Mouse (Mus musculus) fat pad, adult 2 months (tissue): ENCODE results near the gene Zbtb22.
A peak's percentile ranks its signal among the peaks of the same experiment; 100 is the strongest.
"Not testable (repeated sequence)": the region's sequence is repeated elsewhere in the genome, so short reads cannot be mapped to it uniquely, and the experiment has no call there.

Experiments used
- DNase-seq: peaks from one replicate; pipeline ENCODE4 v3.0.0-alpha.2; 2011; ENCODE audit warnings: low read depth, low spot score; ENCODE audit errors: extremely low read depth

The Zbtb22 gene

DNA sequence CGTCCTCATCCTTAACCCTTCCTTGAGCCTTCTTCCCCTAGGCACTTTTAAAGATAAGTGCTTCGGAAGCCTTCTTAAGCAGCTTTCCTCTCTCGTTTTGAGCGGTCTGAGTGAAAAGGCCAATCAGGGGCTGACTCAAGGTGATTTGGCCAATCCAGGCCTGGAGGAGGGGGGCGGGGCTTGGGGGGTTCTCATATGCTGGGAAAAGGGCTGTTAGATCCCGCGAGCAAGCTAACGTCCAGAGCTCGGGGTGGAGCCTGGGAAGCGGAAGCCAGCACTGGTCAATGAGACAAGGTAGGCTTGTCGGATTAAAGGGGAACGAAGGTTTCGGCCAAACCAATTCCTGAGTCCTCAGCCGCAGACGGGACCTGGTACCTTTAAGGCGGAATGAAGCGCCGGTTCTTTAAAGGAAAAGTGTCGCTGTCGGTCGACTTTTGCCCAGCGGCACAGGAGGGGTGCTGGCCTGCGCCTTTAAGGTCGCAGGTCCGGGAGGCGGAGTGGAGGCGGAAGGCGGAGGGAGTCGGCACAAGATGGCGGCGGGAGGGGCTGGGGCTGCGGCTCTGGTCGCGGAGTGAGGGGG, at the start of gene Zbtb22, which contains the start of gene Tapbp:
Gene Zbtb22, plus strand, starts transcription at position 234 of the 580 bp plus-strand sequence.
Gene Tapbp, plus strand, starts transcription at position 229 of the 580 bp plus-strand sequence.
- DNase-seq = peak; percentile 89

DNA sequence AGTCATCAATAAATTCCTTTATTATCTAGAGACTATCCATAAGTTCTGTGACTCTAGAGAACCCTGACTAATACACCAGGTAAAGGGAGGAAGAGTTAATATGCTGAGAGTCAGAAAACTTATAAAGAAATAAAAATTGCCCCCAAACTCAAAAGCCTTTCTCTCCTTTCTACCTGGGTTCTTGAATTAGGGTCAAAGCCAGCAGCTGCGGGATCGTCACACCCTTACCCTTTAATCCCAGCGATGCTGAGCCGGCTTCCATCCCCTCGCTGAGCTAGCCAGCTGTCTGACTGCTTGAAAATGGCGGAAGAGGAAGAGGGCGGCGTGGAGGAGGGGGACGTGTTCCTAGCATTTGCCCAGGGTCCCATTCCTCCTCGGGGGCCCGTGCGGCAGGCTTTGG, 42.2 kb upstream of the Zbtb22 start, which contains the start of gene Gm7029:
Gene Gm7029, plus strand, starts transcription at position 301 of the 400 bp plus-strand sequence.
- not testable (repeated sequence) for DNase-seq

DNA sequence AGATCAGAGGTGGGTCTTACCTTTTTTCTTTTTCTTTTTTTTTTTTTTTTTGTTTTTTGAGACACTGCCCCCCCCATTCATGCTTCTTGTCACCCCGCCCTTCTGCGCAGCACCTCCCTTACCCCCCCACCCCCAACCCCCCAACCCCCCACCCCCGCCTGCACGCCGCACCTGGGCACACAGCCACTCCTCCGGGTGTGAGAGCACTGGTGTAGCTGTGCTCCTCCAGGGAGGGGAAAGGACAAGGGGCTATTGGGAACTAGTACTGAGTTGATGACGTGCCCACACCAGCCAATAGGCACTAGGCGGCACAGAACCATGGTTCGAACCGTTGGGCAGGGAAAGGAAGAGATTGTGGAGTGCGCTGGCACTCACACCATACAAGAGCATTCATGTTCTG, 41.3 kb upstream of the Zbtb22 start:
- DNase-seq = no peak

GRCm38 (mm10) chr17:33875797-33876196, 39.9 kb upstream of the Zbtb22 start:
- DNase-seq = not testable (repeated sequence)

GRCm38 (mm10) chr17:33884320-33884719, 31.4 kb upstream of the Zbtb22 start:
- not testable (repeated sequence) for DNase-seq

DNA sequence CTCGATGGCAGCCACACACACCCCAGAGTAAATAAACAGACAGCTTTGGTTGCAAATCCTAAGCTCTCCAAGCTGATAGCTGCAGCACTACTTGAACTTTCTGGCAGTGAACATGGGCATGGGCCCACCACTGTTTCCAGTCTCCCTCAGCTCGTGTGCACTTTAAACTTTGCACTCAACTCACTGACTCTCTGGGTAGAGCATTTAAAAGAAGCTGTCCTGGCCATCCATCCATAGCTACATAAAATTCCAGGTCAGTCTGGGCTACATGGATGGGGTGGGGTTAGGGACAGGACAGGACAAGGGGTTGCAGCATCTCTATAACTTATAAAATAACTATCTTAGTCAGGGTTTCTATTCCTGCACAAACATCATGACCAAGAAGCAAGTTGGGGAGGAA, 27.9 kb upstream of the Zbtb22 start:
- DNase-seq = not testable (repeated sequence)

DNA sequence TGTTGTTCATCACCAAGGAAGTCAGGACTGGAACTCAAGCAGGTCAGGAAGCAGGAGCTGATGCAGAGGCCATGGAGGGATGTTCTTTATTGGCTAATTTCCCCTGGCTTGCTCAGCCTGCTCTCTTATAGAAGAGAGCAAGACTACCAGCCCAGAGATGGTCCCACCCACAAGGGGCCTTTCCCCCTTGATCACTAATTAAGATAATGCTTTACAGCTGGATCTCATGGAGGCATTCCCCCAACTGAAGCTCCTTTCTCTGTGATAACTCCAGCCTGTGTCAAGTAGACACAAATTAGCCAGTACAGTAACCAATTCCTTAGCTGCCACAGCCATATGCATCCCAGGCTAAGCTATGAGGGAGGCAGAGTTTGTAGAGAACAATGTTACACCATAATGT, 27.5 kb upstream of the Zbtb22 start:
- DNase-seq = not testable (repeated sequence)

DNA sequence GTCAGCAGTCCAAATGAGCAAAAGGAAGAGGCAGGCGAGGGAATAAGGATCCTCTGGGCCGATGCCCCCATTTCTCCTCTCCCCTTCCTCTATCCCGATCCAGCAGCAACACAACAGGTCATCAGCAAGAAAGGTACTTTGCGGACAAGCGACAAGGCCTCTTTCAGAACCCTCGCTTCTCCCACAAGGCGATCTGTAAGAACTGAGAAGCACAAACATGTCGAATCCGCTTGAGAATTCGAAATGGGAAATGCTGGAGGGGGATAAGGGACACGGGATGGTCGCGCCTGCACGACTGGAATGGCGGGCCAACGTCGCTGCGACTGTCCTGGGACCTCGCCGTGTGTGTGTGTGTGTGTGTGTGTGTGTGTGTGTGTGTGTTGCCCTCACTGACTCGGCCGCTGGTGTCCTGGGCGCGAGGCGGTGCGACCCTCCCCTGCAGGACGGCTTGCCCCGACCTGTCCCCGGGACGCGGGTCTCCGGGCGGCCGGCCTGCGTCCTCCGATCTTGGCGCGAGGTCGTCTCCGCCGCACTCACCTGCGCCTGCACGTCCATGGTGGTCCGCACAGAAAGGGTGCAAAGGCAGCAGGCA, 25.7 kb upstream of the Zbtb22 start:
- not testable (repeated sequence) for DNase-seq

DNA sequence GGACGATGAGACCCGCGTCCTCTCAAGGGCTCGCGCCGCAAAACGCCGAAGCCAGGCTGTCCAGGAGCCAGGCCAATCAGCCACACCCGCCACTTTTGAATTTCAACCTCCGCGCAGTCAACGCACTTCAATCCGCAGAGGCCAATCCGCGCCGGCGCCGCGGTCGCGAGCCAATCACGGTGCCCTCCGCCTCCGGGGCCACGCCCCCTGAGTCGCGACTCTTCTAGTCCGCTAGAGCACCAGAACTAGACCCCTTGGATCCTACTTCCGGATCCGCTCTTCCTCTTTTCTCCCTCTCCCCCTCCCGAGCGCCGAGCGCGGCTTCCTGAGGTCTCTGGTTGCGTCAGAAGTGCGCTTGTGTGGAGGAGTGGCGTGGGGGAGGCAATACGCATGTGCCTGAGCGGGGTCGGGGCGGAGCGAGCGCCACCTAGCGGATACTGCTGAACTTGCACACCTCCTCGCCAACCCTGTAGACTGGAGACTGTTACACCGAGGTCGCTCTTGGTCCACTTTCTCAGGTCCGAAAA, 25.1 kb upstream of the Zbtb22 start, which contains the start of gene Kifc1:
Gene Kifc1, minus strand, starts transcription at position 129 of the 527 bp plus-strand sequence.
- peak; percentile 82 for DNase-seq

GRCm38 (mm10) chr17:33891357-33891756, 24.3 kb upstream of the Zbtb22 start:
- no peak for DNase-seq

GRCm38 (mm10) chr17:33891892-33892291, 23.8 kb upstream of the Zbtb22 start:
- not testable (repeated sequence) for DNase-seq

- no peak for DNase-seq
These were observed 23.3 kb upstream of the Zbtb22 start for GRCm38 (mm10) chr17:33892429-33892828.

GRCm38 (mm10) chr17:33893011-33893410, 22.7 kb upstream of the Zbtb22 start:
- DNase-seq = not testable (repeated sequence)

DNA sequence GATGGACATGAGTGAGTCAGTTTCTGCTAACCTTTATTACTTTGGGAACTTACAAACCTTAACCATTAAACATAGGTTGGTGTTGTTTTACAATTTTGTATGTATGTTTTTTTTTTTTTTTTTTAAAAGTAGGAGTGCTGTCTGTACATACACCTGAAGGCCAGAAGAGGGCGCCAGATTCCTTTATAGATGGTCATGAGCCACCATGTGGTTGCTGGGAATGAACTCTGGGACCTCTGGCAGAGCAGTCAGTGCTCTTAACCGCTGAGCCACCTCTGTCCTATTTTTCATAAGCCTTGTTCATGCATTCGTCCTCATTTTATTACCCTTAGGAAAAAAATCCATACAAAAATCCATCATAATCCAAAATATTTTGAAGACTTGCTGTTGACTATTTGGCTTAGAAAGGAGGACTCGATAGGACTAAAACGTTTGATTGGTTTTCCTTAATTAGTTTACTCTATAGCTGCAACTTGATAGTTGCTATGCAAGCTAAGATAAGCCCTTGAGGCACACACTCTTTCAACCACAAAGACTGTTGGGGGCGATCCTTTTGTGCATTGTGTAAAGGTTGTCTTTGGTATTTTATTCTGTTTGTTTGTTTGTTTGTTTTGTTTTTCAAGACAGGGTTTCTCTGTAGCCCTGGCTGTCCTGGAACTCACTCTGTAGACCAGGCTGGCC, 18.4 kb upstream of the Zbtb22 start:
- DNase-seq = no peak

GRCm38 (mm10) chr17:33898193-33898592, 17.5 kb upstream of the Zbtb22 start:
- not testable (repeated sequence) for DNase-seq

DNA sequence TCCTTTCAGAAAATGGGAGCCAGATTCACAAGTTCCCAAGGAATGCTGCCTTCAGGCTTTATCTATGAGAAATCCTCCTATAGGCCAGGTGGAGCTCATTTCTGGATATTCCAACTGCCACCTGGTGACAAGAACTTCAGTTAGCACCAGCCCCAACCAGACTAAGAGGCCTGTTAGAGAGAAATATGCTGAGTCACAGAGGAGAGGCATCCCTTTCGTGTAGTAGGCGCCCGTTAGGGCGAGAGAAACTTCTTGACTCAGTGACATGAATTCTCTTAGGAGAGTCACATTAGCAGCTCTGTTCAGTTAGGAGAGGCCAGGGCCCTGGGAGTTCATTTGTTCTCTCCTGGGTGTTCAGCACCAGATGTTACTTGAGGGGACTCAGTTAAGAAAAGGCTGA, 16.1 kb upstream of the Zbtb22 start:
- no peak for DNase-seq

DNA sequence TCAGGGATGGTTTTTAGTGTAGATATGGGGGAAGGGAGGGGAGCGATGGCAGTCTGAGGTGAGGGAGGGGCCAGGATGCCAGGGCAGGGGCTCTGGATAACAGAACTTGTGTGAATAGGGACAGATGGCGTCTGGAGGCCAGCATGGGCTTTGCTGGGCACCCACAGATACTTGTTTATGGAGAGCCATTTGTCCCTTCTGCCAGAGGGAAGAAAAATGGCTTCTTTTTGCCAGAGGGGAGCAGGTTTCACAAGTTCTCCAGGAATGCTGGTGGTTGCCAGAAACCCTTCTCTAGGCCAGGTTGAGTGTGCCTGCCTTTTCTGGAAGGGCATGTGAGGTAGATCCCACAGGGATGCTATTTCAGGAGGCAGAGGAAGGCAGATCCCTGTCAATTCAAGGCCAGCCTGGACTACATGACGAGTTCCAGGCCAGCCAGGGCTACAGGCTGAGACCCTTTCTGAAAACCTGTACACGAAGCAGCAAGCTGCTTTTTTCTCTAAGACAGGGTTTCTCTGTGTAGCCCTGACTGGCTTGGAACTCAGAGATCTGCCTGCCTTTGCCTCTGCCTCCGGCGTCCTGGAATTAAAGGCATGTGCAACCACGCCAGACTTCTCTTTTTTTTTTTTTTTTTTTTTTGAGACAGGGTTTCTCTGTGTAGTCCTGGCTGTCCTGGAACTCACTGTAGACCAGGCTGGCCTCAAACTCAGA, 15.3 kb upstream of the Zbtb22 start:
- no peak for DNase-seq

DNA sequence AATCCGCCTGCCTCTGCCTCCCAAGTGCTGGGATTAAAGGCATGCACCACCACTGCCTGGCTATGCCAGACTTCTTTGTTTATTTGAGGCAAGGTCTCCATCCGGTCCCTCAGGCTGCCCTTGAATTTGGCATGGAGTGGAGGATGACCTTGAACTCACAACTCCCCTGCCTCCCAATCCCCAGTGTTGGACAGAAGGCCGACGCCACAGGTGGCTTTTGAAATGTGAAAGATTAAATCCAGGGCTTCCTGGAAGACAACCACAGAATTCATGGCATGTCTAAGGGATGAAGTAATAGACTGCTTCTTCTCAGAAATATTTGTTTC, 14.8 kb upstream of the Zbtb22 start:
- DNase-seq = no peak

- no peak for DNase-seq
These were observed 14.1 kb upstream of the Zbtb22 start for GRCm38 (mm10) chr17:33901653-33902052.

GRCm38 (mm10) chr17:33902079-33902478, 13.6 kb upstream of the Zbtb22 start:
- no peak for DNase-seq

DNA sequence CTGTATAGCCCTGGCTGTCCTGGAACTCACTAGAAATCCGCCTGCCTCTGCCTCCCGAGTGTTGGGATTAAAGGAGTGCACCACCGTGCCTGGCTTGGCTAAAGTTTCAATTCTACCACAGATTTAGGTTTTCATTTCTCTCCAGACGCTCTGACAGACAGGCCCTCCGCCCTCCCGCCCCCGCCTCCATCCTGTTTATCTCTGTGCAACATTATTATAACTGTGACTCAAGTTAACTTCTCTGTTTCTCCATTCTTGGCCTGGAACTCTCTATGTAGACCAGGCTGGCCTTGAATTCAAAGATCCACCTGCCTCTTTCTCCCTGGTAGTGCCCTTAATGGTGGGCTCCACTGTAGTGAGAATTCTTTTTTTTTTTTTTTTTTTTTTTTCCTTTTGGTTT, 13.2 kb upstream of the Zbtb22 start:
- DNase-seq = no peak
